Mouse (Mus musculus) heart, embryonic 15.5 days (tissue): ENCODE measurements at regions not wholly inside any gene's neighbourhood (a gene's known extent, or its start where the extent isn't known, plus 50 kb on each side); places are given as distances from the start of the nearest gene placed in this dataset.

Source experiments
- ATAC-seq: fragments of 200-750 bp; cut with Nextera tagmentation; replicated peaks from 2 replicates; pipeline ENCODE4 v1.8.0; 2017; ENCODE audit warnings: low read depth, moderate TSS enrichment; ENCODE audit not compliant: insufficient number of reproducible peaks, insufficient read depth, low FRiP score
- H3K27ac ChIP-seq: fragments of 300-500 bp; sonication (generic); 2 replicates; pipeline ENCODE4 v1.5.1; 2015; ENCODE audit warnings: mild to moderate bottlenecking, inconsistent platforms
- H3K27me3 ChIP-seq: fragments of 300-500 bp; sonication (generic); 2 replicates; pipeline ENCODE4 v1.6.1; 2015; ENCODE audit warnings: inconsistent platforms
- H3K36me3 ChIP-seq: fragments of 300-500 bp; sonication (generic); 2 replicates; pipeline ENCODE4 v1.6.1; 2015; ENCODE audit warnings: mild to moderate bottlenecking, inconsistent platforms
- H3K4me1 ChIP-seq: fragments of 300-500 bp; sonication (generic); replicated peaks from 2 replicates; pipeline ENCODE4 v1.6.1; 2015; ENCODE audit warnings: inconsistent platforms
- H3K4me2 ChIP-seq: fragments of 300-500 bp; sonication (generic); 2 replicates; pipeline ENCODE4 v1.6.1; 2015; ENCODE audit warnings: inconsistent platforms, mild to moderate bottlenecking, moderate library complexity
- H3K4me3 ChIP-seq: fragments of 300-500 bp; sonication (generic); 2 replicates; pipeline ENCODE4 v1.5.1; 2015; ENCODE audit warnings: mild to moderate bottlenecking, inconsistent platforms
- H3K9ac ChIP-seq: fragments of 300-500 bp; sonication (generic); 2 replicates; pipeline ENCODE4 v1.6.1; 2015; ENCODE audit warnings: mild to moderate bottlenecking, inconsistent platforms
- H3K9me3 ChIP-seq: fragments of 300-500 bp; sonication (generic); replicated peaks from 2 replicates; pipeline ENCODE4 v1.6.1; 2016; ENCODE audit warnings: inconsistent platforms
- WGBS: fragments of 180-500 bp; shearing (Covaris S2); methylation state at CpG from one replicate; pipeline ENCODE4 v1.1.7; 2015; ENCODE audit warnings: mixed read lengths; 5-methylcytosine and 5-hydroxymethylcytosine counted together

- Histone ChIP-seq H3K27ac (no peak overlapping the region), H3K4me1 (peaks cover 37% of the 10 kb centered on the region), H3K4me2 (no peak overlapping the region), H3K9me3 (no peaks in the 10 kb centered on the region), H3K36me3 (no peaks in the 10 kb centered on the region), H3K9ac (no peak overlapping the region), H3K4me3 (no peak overlapping the region), H3K27me3 (no peaks in the 10 kb centered on the region)
- 68% methylated on average over 13 of the region's 13 CpGs for WGBS
- no peak for ATAC-seq
These were observed 92.8 kb upstream of the Zfp703 start for GRCm38 (mm10) chr8:26884350-26884749.

- Histone ChIP-seq H3K27me3 (no peaks in the 10 kb centered on the region), H3K9ac (no peak overlapping the region), H3K36me3 (no peaks in the 10 kb centered on the region), H3K4me2 (no peak overlapping the region), H3K4me3 (no peak overlapping the region), H3K4me1 (peaks cover 27% of the 10 kb centered on the region), H3K27ac (no peak overlapping the region), H3K9me3 (no peaks in the 10 kb centered on the region)
- WGBS = 69% methylated on average over 5 of the region's 5 CpGs
- ATAC-seq = no peak
These were observed 91.8 kb upstream of the Zfp703 start for GRCm38 (mm10) chr8:26885365-26885764.

DNA sequence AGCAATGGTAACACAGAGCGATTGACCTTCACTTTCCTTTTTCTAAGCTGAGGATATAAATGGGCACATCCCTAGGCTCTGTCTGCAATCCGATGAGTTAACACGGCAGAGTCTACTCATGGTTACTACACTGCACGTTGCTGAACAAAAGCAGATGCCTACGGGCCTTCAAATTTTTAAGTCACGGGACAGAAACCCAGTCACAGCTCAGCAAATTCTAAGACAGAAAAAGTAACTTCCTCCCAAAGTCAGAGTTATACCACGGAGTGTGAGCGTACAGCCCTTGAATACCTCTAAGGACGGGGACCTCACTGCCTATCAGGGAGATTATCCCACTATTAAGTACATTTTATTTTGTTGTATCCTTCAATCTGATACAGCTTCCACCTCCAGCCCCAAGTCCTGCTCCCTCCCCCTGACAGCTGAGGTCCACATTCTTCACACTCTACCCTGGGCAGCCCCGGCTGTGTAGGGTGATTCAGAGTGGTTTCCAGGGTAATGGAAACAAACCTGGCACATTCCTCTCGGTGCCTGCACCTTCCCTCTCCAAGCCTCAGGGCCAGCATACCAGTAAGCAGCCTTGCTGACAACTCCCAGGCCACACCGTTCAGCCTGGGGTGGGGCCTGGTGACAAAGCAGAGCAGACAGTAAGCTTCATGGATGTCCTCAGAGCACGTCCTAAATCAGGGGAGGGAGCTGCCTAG is 90.2 kb upstream of the Zfp703 start:
- peak; percentile 18; the same call in 1 of the 2 replicates for ATAC-seq
- no peaks in the 10 kb centered on the region for H3K27me3 ChIP-seq
- peak overlapping the region; percentile 49 for H3K27ac ChIP-seq
- H3K9ac ChIP-seq = no peak overlapping the region
- H3K9me3 ChIP-seq = no peaks in the 10 kb centered on the region
- no peak overlapping the region for H3K4me3 ChIP-seq
- H3K36me3 ChIP-seq = no peaks in the 10 kb centered on the region
- 57% methylated on average over 13 of the region's 13 CpGs for WGBS
- no peak overlapping the region for H3K4me2 ChIP-seq
- H3K4me1 ChIP-seq = peaks cover 32% of the 10 kb centered on the region

DNA sequence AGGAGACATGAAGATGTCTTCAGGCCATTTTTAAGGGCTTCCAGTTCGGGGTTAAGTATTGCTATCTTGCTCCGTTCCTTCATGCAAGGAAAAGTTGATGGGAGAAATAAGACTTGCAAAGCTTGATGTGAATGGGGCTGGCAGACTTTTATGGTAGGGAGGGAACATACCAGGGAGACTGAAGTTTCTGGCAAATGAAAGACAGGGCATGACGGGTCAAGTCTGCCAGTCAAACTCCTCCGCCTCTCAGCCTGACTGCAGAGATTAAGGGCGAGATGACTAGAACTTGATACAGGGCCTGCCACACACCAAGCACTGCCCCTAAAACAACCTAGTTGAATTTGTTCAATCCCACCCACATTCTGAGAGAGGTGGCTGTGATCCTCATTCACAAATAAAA is 89.6 kb upstream of the Zfp703 start:
- no peak for ATAC-seq
- Histone ChIP-seq H3K9me3 (no peaks in the 10 kb centered on the region), H3K9ac (no peak overlapping the region), H3K4me2 (no peak overlapping the region), H3K4me1 (peaks cover 37% of the 10 kb centered on the region), H3K27ac (peak overlapping the region; percentile 49), H3K27me3 (no peaks in the 10 kb centered on the region), H3K4me3 (no peak overlapping the region), H3K36me3 (no peaks in the 10 kb centered on the region)
- 55% methylated on average over 5 of the region's 5 CpGs for WGBS

DNA sequence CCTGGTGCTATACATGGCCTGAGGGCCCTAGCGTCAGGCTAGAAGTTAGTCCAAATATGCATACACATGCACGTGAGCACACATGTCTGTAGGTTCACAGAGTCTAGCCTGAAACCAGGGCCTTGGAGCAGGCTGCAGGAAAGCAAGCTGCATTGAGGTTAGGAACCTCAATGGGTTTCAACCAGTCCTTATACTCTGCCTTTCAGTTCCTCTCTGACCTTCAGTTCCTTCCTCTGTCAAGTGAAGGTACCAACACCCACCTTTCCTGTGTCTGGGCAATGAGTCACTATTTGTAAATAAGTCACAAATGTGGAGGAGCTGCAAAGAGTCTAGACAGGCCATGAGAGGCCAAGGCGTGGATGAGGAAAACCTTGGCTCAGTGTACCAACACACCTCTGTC is 89.1 kb upstream of the Zfp703 start:
- H3K4me2 ChIP-seq = no peak overlapping the region
- no peak overlapping the region for H3K9ac ChIP-seq
- H3K4me3 ChIP-seq = no peak overlapping the region
- H3K27ac ChIP-seq = no peak overlapping the region
- no peaks in the 10 kb centered on the region for H3K9me3 ChIP-seq
- ATAC-seq = no peak
- no peaks in the 10 kb centered on the region for H3K36me3 ChIP-seq
- WGBS = 67% methylated on average over 3 of the region's 3 CpGs
- no peaks in the 10 kb centered on the region for H3K27me3 ChIP-seq
- H3K4me1 ChIP-seq = peaks cover 37% of the 10 kb centered on the region

GRCm38 (mm10) chr8:26891881-26892280 is 85.2 kb upstream of the Zfp703 start:
- Histone ChIP-seq H3K27me3 (no peaks in the 10 kb centered on the region), H3K9me3 (no peaks in the 10 kb centered on the region), H3K9ac (peak overlapping the region; percentile 26; the same call in 1 of the 2 replicates), H3K4me2 (no peak overlapping the region), H3K36me3 (no peaks in the 10 kb centered on the region), H3K4me1 (peaks cover 26% of the 10 kb centered on the region), H3K27ac (peak overlapping the region; percentile 75), H3K4me3 (no peak overlapping the region)
- 38% methylated on average over 11 of the region's 11 CpGs for WGBS
- ATAC-seq = peak; percentile 84

DNA sequence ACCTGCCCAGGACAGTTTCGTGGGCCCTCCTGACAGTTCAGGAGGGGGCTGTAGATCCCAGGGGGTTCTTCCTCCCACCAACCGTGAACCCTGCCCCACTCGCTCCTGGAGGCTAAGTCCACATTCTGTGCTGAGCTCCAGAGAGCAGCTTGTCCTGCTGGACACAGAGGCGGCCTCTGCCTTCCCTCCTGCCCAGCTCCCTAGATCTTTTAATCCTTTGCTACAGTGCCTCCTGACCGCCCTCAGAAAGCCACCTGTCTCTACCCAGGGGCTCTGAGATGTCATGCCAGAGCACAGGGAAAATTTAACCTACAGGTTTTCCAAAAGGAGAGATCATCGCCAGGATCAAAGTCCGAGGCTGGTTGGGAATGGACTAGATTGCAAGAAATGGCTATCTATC is 84.7 kb upstream of the Zfp703 start:
- WGBS = 73% methylated on average over 7 of the region's 7 CpGs
- no peak overlapping the region for H3K4me2 ChIP-seq
- no peak for ATAC-seq
- H3K4me1 ChIP-seq = peaks cover 21% of the 10 kb centered on the region
- peak overlapping the region; percentile 75 for H3K27ac ChIP-seq
- H3K27me3 ChIP-seq = no peaks in the 10 kb centered on the region
- H3K9ac ChIP-seq = peak overlapping the region; percentile 26; the same call in 1 of the 2 replicates
- no peak overlapping the region for H3K4me3 ChIP-seq
- H3K9me3 ChIP-seq = no peaks in the 10 kb centered on the region
- H3K36me3 ChIP-seq = no peaks in the 10 kb centered on the region

DNA sequence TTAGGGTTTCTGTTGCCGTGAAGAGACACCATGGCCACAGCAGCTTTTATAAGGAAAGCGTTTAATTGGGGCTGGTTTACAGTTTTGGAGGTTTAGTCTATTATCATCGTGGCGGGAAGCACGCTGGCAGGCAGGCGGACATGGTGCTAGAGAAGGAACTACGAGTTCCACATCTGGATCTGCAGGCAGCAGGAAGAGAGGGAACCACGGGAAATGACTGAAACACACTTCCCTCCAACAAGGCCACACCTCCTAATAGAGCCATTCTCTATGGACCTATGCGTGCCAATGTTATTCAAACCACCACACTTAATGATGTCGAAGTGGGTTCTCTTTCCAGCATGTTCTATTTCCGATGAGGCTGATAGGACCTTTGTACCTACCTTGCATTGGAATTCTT is 81.3 kb upstream of the Zfp703 start:
- no peak overlapping the region for H3K4me2 ChIP-seq
- no peak overlapping the region for H3K9ac ChIP-seq
- 82% methylated on average over 11 of the region's 11 CpGs for WGBS
- ATAC-seq = no peak
- peaks cover 12% of the 10 kb centered on the region for H3K4me1 ChIP-seq
- no peak overlapping the region for H3K27ac ChIP-seq
- H3K4me3 ChIP-seq = no peak overlapping the region
- no peaks in the 10 kb centered on the region for H3K27me3 ChIP-seq
- no peaks in the 10 kb centered on the region for H3K36me3 ChIP-seq
- H3K9me3 ChIP-seq = no peaks in the 10 kb centered on the region

- no peak for ATAC-seq
- Histone ChIP-seq H3K27ac (no peak overlapping the region), H3K4me1 (0 out of 2 replicates have a peak, but pooled peaks cover 9% of the 10 kb centered on the region), H3K4me2 (no peak overlapping the region), H3K36me3 (no peaks in the 10 kb centered on the region), H3K27me3 (no peaks in the 10 kb centered on the region), H3K9me3 (no peaks in the 10 kb centered on the region), H3K4me3 (no peak overlapping the region), H3K9ac (no peak overlapping the region)
- 67% methylated on average over 5 of the region's 5 CpGs for WGBS
These were observed 73.8 kb upstream of the Zfp703 start for GRCm38 (mm10) chr8:26903289-26903688.

DNA sequence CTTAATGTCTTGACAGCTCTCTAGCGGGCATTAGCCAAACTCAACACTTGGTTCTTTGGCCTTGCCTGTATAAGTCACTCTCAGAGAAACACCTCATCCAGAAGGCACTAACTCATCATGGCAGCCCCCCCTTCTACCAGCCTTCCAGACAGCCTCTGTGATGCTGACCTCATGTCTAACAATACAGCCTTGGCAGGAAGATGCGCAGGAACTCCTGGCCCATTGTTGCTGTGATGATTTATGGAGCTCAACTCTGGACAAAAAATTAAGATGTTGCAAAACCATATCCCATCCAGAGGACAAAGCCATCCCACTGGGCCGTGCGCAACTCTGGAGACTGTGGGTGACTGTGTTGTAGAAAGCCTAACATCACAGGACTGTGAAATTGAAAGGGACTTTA is 70.9 kb upstream of the Zfp703 start:
- WGBS = 88% methylated on average over 4 of the region's 4 CpGs
- Histone ChIP-seq H3K9me3 (no peaks in the 10 kb centered on the region), H3K9ac (no peak overlapping the region), H3K4me1 (0 out of 2 replicates have a peak, but pooled peaks cover 9% of the 10 kb centered on the region), H3K36me3 (no peaks in the 10 kb centered on the region), H3K4me2 (no peak overlapping the region), H3K27me3 (no peaks in the 10 kb centered on the region), H3K27ac (no peak overlapping the region), H3K4me3 (no peak overlapping the region)
- ATAC-seq = no peak

DNA sequence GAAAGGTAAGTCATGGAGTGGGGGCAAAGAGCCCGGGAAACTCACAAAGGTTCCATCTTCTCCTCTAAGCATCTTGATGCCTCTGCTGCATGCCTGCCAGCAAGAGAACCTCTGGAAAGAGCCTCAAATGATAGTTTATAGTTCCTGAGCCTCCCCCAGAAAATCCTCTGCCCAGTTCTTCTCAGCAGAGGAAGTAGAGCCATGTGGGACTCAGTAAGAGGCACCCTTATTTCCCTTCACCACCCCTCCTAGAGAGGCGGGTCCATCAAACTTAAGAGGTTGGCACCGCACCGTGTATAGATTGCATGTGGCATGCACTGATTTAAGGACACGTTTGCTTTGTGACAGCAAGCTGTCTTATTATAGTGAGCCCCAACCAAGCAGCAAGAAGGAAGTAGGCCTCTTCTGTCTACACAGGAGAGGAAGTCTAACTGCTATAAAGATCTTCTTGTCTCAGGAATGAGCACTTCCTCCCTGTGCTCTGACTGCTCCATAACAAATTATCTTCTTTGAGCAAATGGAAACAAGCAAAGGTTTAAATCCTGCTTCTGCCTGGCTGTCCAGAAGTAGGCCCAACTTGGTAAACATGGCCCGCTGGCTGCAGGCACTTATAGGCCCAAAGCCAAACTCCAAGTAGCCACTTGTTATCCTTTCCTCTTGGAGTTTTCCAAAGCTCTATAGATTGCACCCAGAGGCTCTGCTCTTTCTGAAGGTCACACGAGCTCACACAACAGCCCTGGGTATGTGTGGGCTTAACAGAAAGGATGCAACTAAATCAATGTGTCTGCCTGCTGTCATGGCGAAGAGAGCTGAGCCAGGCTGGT is 69.6 kb upstream of the Zfp703 start:
- Histone ChIP-seq H3K4me1 (0 out of 2 replicates have a peak, but pooled peaks cover 9% of the 10 kb centered on the region), H3K4me2 (no peak overlapping the region), H3K27me3 (no peaks in the 10 kb centered on the region), H3K9me3 (no peaks in the 10 kb centered on the region), H3K9ac (no peak overlapping the region), H3K36me3 (no peaks in the 10 kb centered on the region), H3K4me3 (no peak overlapping the region), H3K27ac (0 out of 2 replicates have a peak overlapping the region, but pooled peaks have one; percentile 4)
- 64% methylated on average over 8 of the region's 8 CpGs for WGBS
- no peak for ATAC-seq
